Mouse (Mus musculus) gastrocnemius, postnatal 10 days (tissue): Measurements from ENCODE around the gene Sez6l2. TPM values are rescaled to one million over a fixed set of nuclear protein-coding genes. Genes with fewer than 3 reads are reported as not detected.
A peak's percentile ranks its signal among the peaks of the same experiment; 100 is the strongest.
"Not testable (repeated sequence)": the region's sequence is repeated elsewhere in the genome, so short reads cannot be mapped to it uniquely, and the experiment has no call there.

Experiments used
- DNase-seq: peaks from one replicate; pipeline ENCODE4 v3.0.0; 2021; ENCODE audit warnings: mixed read lengths
- long read RNA-seq, 2 experiments: library from polyadenylated mRNA; stranded (forward); transcript quantifications; one replicate each; pipeline ENCODE4 v2.0.0; 2021
- total RNA-seq, 2 experiments: library from RNA; stranded (reverse); gene quantifications; 2 replicates each; pipeline ENCODE4 v1.2.3; 2021

Gene Sez6l2
- 10 to 100 TPM in 1 of 2 experiments, 1 to 10 TPM in 1; 5.9 to 10.5 TPM for total RNA-seq
- long read RNA-seq, experiment 1, partial matches to known transcripts, result 10 of 14 reads
- long read RNA-seq, experiment 1, other reads (novel, unspliced or antisense), result 0 of 14 reads
- long read RNA-seq, experiment 2, partial matches to known transcripts, result 5 of 7 reads
- long read RNA-seq, experiment 2, other reads (novel, unspliced or antisense), result 0 of 7 reads

GRCm38 (mm10) chr7:126949793-126950646 is at the start of gene Sez6l2:
Gene Sez6l2, plus strand, starts transcription at chr7:126950563.
- peak; percentile 97 for DNase-seq

- DNase-seq, result no peak
These were observed 44.8 kb upstream of the Sez6l2 start for GRCm38 (mm10) chr7:126905590-126905989.

GRCm38 (mm10) chr7:126914844-126915243 is 35.5 kb upstream of the Sez6l2 start:
- DNase-seq, result no peak

- not testable (repeated sequence) for DNase-seq
These were observed 32.0 kb upstream of the Sez6l2 start for GRCm38 (mm10) chr7:126918356-126918755.

- no peak for DNase-seq
These were observed 30.4 kb upstream of the Sez6l2 start for GRCm38 (mm10) chr7:126919973-126920372.

GRCm38 (mm10) chr7:126921563-126921962 is 28.8 kb upstream of the Sez6l2 start:
- no peak for DNase-seq

- DNase-seq, result peak; percentile 58
These were observed 27.7 kb upstream of the Sez6l2 start, which contains the start of gene Tmem219 for GRCm38 (mm10) chr7:126922624-126923060. Gene Tmem219, minus strand, starts transcription at chr7:126922917.

- no peak for DNase-seq
These were observed 26.4 kb upstream of the Sez6l2 start for GRCm38 (mm10) chr7:126923999-126924398.

GRCm38 (mm10) chr7:126926299-126926698 is 24.1 kb upstream of the Sez6l2 start:
- no peak for DNase-seq

GRCm38 (mm10) chr7:126928384-126929037 is 21.9 kb upstream of the Sez6l2 start, which contains the start of gene Kctd13:
Gene Kctd13, plus strand, starts transcription at chr7:126928879.
- DNase-seq, result peak; percentile 95

- no peak for DNase-seq
These were observed 21.3 kb upstream of the Sez6l2 start for GRCm38 (mm10) chr7:126929046-126929445.

- no peak for DNase-seq
These were observed 17.7 kb upstream of the Sez6l2 start for GRCm38 (mm10) chr7:126932652-126933051.

- no peak for DNase-seq
These were observed 9.2 kb upstream of the Sez6l2 start for GRCm38 (mm10) chr7:126941171-126941570.

- DNase-seq, result no peak
These were observed 8.6 kb upstream of the Sez6l2 start for GRCm38 (mm10) chr7:126941801-126942200.

GRCm38 (mm10) chr7:126946530-126946929 is 3.8 kb upstream of the Sez6l2 start:
- no peak for DNase-seq

GRCm38 (mm10) chr7:126948626-126949025 is 1.7 kb upstream of the Sez6l2 start:
- no peak for DNase-seq

- DNase-seq, result no peak
These were observed 965 bp upstream of the Sez6l2 start, which contains the start of gene Asphd1 for GRCm38 (mm10) chr7:126949403-126949792. Gene Asphd1, minus strand, starts transcription at chr7:126949582.

GRCm38 (mm10) chr7:126950647-126951615 is 568 bp downstream of the Sez6l2 start:
- DNase-seq, result no peak

- no peak for DNase-seq
These were observed 1.4 kb downstream of the Sez6l2 start for GRCm38 (mm10) chr7:126951741-126952140.

GRCm38 (mm10) chr7:126952646-126953045 is 2.3 kb downstream of the Sez6l2 start:
- DNase-seq, result no peak

- DNase-seq, result no peak
These were observed 4.8 kb downstream of the Sez6l2 start for GRCm38 (mm10) chr7:126955125-126955524.
